Mouse (Mus musculus): ENCODE measurements around the gene H2-M10.5. TPM values are rescaled to one million over a fixed set of nuclear protein-coding genes. Genes with fewer than 3 reads are reported as not detected.
"Not testable (repeated sequence)": the region's sequence is repeated elsewhere in the genome, so short reads cannot be mapped to it uniquely, and the experiment has no call there.

The H2-M10.5 gene
- total RNA-seq (2021), result not detected

DNA sequence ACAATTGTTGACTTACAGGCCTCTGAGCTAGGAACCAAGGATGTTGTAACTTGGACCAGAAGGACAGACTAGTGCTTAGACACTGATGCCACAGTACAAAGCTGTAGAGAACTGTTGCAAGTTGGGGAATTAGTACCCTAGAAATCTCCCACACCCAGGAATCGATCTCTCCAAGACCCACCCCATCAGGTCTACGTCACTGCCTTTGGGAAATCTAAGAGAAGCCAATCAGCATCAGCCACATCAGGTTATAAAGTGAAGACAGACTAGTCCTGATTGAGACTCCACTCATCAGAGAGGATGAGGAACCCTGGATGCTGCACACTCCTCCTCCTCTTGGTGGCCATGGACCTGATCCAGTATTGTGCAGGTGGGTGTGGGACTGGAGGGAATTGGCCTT lies at the start of gene H2-M10.5:
H2-M10.5 (plus strand) TSS at position 301 of the 400 bp plus-strand sequence.
- intact Hi-C loops (cut with DNase I); DNase-seq (ENCODE audit: low spot score): not testable (repeated sequence)

GRCm38 (mm10) chr17:36726046-36726445 lies 46.7 kb upstream of the H2-M10.5 start:
- no peak for DNase-seq (ENCODE audit: low spot score)
- intact Hi-C loops (cut with DNase I), result no loop called here

DNA sequence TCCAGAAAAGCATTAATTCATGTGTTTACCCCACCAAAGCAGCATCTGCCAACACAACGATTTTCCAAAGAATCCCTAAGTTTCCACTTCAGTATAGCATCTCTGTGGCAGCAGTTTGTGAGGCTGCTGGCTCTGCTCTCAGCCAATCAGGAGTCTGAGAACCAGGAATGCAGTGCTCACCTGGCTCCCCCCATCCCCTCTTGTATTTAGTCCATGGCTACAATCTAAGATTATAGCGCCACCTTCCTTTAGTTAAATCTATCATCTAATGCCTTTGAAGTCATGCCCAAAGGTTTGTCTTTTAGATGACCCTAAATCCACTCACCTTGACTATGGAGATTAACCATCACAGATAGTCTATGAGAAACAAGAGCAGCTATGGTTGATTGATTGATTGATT lies 8.9 kb upstream of the H2-M10.5 start:
- intact Hi-C loops (cut with DNase I), result no loop called here
- DNase-seq (ENCODE audit: low spot score), result no peak

DNA sequence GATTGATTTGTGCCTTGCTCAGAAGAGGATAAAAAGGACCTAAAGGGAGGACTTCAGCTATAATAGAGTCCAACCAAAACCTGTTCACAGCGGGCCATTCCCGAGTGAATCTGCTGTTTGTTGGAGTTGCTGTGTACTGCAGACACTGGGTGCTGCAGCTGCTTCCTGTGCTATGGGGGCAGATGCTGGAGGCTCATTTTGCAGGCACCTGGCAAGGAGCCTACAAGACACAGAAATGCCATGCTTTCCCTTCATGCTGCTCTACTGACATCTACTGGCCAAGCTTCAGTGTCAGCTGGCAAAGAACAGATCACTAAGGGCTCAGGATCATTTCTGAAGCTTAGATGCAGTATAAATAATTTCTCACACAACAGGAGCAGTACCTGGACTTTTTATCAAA lies 8.5 kb upstream of the H2-M10.5 start:
- DNase-seq (ENCODE audit: low spot score); intact Hi-C loops (cut with DNase I): not testable (repeated sequence)

- intact Hi-C loops (cut with DNase I); DNase-seq (ENCODE audit: low spot score): not testable (repeated sequence)
These were observed 7.3 kb upstream of the H2-M10.5 start for GRCm38 (mm10) chr17:36765403-36765802.

DNA sequence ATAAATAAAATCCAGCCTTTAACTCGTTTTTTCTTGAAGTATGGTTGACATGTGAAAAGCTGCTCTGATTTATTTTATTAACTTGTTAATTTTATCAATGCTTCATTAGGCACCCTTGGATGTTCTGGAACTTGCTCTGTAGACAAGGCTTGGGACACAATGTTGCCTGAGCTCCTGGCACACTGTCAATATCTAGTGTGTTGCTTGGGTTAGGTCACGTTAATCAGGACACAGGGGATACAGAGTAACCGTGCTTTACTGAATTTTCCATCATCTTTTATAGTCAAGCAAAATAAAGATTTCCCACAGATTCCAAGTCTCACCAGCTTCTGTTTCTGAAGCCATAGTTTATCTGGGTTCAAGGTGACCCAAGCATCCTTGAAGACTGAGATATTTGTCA lies 8.8 kb downstream of the H2-M10.5 start:
- intact Hi-C loops (cut with DNase I), result no loop called here
- no peak for DNase-seq (ENCODE audit: low spot score)

GRCm38 (mm10) chr17:36786483-36786886 lies 13.8 kb downstream of the H2-M10.5 start:
- intact Hi-C loops (cut with DNase I), result loop anchor here (5.0 kb wide), 2 partner anchors 41 to 479 kb away; no protein-coding TSS in a partner anchor
- not testable (repeated sequence) for DNase-seq (ENCODE audit: low spot score)

DNA sequence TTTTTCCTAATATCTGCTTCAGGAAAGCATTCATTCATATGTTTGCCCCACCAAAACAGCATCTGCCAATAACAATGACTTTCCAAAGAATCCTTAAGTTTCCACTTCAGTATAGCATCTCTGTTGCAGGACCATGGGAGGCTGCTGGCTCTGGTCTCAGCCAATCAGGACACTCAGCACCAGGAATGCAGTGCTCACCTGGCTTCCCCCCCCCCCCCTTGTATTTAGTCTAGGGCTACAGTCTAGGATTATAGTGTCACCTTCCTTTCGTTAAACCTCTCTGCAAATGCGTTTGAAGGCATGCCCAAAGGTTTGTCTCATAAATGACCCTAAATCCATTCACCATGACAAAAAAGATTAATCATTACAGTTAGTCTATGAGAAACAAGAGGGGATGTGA lies 15.6 kb downstream of the H2-M10.5 start:
- intact Hi-C loops (cut with DNase I), result loop anchor here (5.0 kb wide), 2 partner anchors 39 to 481 kb away; no protein-coding TSS in a partner anchor
- DNase-seq (ENCODE audit: low spot score), result no peak

DNA sequence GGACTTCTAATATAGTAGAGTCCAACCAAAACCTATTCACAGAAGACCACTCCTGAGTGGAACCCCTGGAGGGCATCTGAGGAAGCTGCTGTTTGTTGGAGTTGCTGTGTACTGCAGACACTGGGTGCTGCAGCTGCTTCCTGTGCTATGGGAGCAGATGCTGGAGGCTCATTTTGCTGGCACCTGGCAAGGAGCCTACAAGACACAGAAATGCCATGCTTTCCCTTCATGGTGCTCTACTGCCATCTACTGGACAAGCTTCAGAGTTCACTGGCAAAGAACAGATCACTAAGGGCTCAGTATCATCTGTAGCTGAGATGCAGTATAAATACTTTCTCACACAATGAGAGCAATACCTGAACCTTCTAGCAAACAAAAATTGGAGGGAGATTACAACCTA lies 16.1 kb downstream of the H2-M10.5 start:
- DNase-seq (ENCODE audit: low spot score), result not testable (repeated sequence)
- intact Hi-C loops (cut with DNase I), result loop anchor here (5.0 kb wide), 2 partner anchors 38 to 482 kb away; no protein-coding TSS in a partner anchor

GRCm38 (mm10) chr17:36799493-36799892 lies 26.8 kb downstream of the H2-M10.5 start:
- DNase-seq (ENCODE audit: low spot score), result no peak
- intact Hi-C loops (cut with DNase I), result no loop called here

DNA sequence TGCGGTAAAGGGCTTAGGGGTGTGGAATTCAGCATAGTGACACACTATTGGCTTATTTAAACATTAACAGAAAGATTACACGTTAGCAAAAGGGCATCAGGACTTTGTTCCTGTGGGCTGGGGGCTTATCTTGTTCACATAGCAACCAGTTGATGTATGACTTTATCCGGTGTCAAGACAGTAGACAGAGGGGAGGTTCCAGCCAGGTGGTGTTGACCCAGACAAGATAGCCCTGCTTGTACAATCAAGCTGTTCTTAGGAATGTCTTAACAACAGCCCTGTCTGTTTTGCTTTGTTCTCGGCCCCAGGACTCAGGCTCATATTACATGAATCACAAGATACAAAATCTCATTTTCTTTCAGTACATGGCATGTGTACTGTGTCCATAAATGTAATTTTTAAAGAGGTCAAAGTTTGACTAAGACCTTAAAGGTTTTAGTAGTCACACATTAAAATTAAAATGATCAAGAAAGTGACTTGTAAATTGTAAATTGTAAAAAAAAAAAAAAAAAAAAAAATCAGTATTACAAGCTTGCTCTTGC lies 27.3 kb downstream of the H2-M10.5 start:
- intact Hi-C loops (cut with DNase I); DNase-seq (ENCODE audit: low spot score): not testable (repeated sequence)

DNA sequence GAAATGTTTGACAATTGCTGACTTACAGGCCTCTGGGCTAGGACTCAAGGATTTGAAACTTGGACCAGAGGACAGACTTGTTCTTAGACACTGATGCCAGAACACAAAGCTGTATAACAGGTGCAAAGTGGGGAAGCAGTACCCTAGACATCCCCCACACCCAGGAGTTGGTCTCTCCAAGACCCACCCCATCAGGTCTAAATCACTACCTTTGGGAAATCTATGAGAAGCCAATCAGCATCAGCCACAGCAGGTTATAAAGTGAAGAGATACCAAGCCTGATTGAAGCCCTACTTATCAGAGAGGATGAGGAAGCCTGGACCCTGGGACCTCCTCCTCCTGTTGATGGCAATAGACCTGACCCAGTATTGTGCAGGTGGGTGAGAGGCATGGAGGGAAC lies 39.2 kb downstream of the H2-M10.5 start, which contains the start of gene H2-M10.6:
H2-M10.6 (plus strand) TSS at position 301 of the 400 bp plus-strand sequence.
- DNase-seq (ENCODE audit: low spot score), result no peak
- intact Hi-C loops (cut with DNase I), result loop anchor here (1.0 kb wide), 1 partner anchor 450 kb away; no protein-coding TSS in a partner anchor

DNA sequence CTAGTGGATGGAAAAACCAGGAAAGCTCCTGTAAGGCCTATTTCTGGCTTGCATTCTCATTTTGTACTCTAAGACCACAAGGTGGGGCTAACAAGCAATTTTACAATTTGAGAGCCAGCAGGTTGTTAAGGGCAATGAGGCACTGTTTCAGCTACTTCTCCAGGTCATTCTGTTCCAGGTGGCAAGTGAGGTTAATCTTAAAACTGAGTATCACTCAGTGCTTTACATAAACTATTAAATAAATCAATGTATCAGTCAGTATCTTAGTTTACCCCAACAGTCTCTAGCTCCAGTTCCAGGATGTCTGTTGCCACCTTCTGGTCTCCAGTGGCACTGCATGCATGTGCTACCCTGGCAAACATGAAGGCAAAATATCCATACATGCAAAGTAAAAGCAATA lies 51.3 kb downstream of the H2-M10.5 start:
- DNase-seq (ENCODE audit: low spot score), result no peak
- intact Hi-C loops (cut with DNase I), result loop anchor here (5.0 kb wide), 1 partner anchor 223 kb away; the partner anchor contains the start of gene Gabbr1

- intact Hi-C loops (cut with DNase I), result loop anchor here (5.0 kb wide), 1 partner anchor 38 kb away; no protein-coding TSS in a partner anchor
- no peak for DNase-seq (ENCODE audit: low spot score)
These were observed 52.8 kb downstream of the H2-M10.5 start for GRCm38 (mm10) chr17:36825525-36825924.

Other genes starting within 250 kb of the H2-M10.5 start
- not detected for gene H2-M11, start 225.8 kb upstream of the H2-M10.5 start, total RNA-seq (2021)
- gene H2-M9, start 130.2 kb upstream of the H2-M10.5 start, total RNA-seq (2021), result not detected
- not detected for gene H2-M1, start 100.7 kb upstream of the H2-M10.5 start, total RNA-seq (2021)
- gene H2-M10.6, start 39.3 kb downstream of the H2-M10.5 start, total RNA-seq (2021), result not detected
- gene Trim26, start 64.2 kb downstream of the H2-M10.5 start, total RNA-seq (2021), result 10 to 100 TPM; 19.4 to 20.5 TPM
- gene Trim15, start 94.3 kb downstream of the H2-M10.5 start, total RNA-seq (2021), result not detected
- 1 to 10 TPM; 1.2 TPM for gene Trim10, start 96.7 kb downstream of the H2-M10.5 start, total RNA-seq (2021)
- not detected for gene Trim40, start 117.2 kb downstream of the H2-M10.5 start, total RNA-seq (2021)
- gene Trim31, start 125.2 kb downstream of the H2-M10.5 start, total RNA-seq (2021), result not detected
- 1 to 10 TPM in 1 of 2 experiments, under 1 TPM in 1; 0.36 to 1.1 TPM for gene Rnf39, start 170.0 kb downstream of the H2-M10.5 start, total RNA-seq (2021)
- 10 to 100 TPM; 87.4 to 92.9 TPM for gene Ppp1r11, start 178.8 kb downstream of the H2-M10.5 start, total RNA-seq (2021)
- 10 to 100 TPM; 25.9 to 27.4 TPM for gene Znrd1, start 185.6 kb downstream of the H2-M10.5 start, total RNA-seq (2021)
- gene Znrd1as, start 185.7 kb downstream of the H2-M10.5 start, total RNA-seq (2021), result 10 to 100 TPM; 11.2 to 14.7 TPM
- gene 2410137M14Rik, start 208.3 kb downstream of the H2-M10.5 start, total RNA-seq (2021), result under 1 TPM; 0.49 to 0.61 TPM
- gene H2-M5, start 216.6 kb downstream of the H2-M10.5 start, total RNA-seq (2021), result not detected
- gene Zfp57, start 228.3 kb downstream of the H2-M10.5 start, total RNA-seq (2021), result 1 to 10 TPM; 1.6 to 2.9 TPM